Mouse (Mus musculus) myocyte (in vitro differentiated cells): ENCODE data around the gene Tanc1. TPM values are rescaled to one million over a fixed set of nuclear protein-coding genes. Genes with fewer than 3 reads are reported as not detected.
A peak's percentile ranks its signal among the peaks of the same experiment; 100 is the strongest.

ENCODE experiments used
- H3K27me3 ChIP-seq: one replicate; pipeline ENCODE4 v1.6.1; 2011; ENCODE audit not compliant: control insufficient read depth, insufficient read depth, insufficient read length
- H3K36me3 ChIP-seq: one replicate; pipeline ENCODE4 v1.6.1; 2011; ENCODE audit not compliant: control insufficient read depth, insufficient read depth
- H3K4me2 ChIP-seq: one replicate; pipeline ENCODE4 v1.6.1; 2011; ENCODE audit warnings: low read depth, control low read depth
- H3K4me3 ChIP-seq: one replicate; pipeline ENCODE4 v1.5.1; 2011; ENCODE audit warnings: mild to moderate bottlenecking, control low read depth, moderate library complexity
- H3K79me2 ChIP-seq: one replicate; pipeline ENCODE4 v1.6.1; 2011; ENCODE audit not compliant: control insufficient read depth, insufficient read depth
- H3ac ChIP-seq: one replicate; pipeline ENCODE4 v1.6.1; 2011; ENCODE audit not compliant: control insufficient read depth, insufficient read length
- CEBPB ChIP-seq: IDR thresholded peaks from 2 replicates; pipeline ENCODE4 v1.6.1; 2011; ENCODE audit warnings: mild to moderate bottlenecking, moderate library complexity; ENCODE audit not compliant: poor library complexity, insufficient read depth, severe bottlenecking
- E2F4 ChIP-seq: IDR thresholded peaks from one replicate; pipeline ENCODE4 v1.6.1; 2011; ENCODE audit warnings: mild to moderate bottlenecking, control low read depth, moderate library complexity; ENCODE audit not compliant: insufficient read depth
- MAX ChIP-seq: IDR thresholded peaks from one replicate; pipeline ENCODE4 v1.6.1; 2011; ENCODE audit warnings: low read depth, mild to moderate bottlenecking, control low read depth
- MYOD1 ChIP-seq, 3 experiments: IDR thresholded peaks; one replicate each; pipeline ENCODE4 v1.6.1; 2011; ENCODE audit warnings: control low read depth in 2 of 3, low read depth in 2 of 3, mild to moderate bottlenecking in 2 of 3, moderate library complexity in 1 of 3; ENCODE audit not compliant: insufficient read length in 2 of 3, control insufficient read depth in 1 of 3
- MYOG ChIP-seq, 3 experiments: IDR thresholded peaks; one replicate each; pipeline ENCODE4 v1.6.1; 2011; ENCODE audit warnings: control low read depth in 2 of 3, low read depth in 2 of 3, mild to moderate bottlenecking in 2 of 3; ENCODE audit not compliant: insufficient read length in 2 of 3, control insufficient read depth in 1 of 3, insufficient read depth in 1 of 3
- POLR2A ChIP-seq: IDR thresholded peaks from one replicate; pipeline ENCODE4 v1.6.1; 2011; ENCODE audit warnings: low read depth, mild to moderate bottlenecking, control low read depth, moderate library complexity; ENCODE audit not compliant: insufficient read length
- POLR2AphosphoS2 ChIP-seq: IDR thresholded peaks from one replicate; pipeline ENCODE4 v1.6.1; 2011; ENCODE audit warnings: low read depth, control low read depth; ENCODE audit not compliant: insufficient read length
- REST ChIP-seq: IDR thresholded peaks from one replicate; pipeline ENCODE4 v1.6.1; 2011; ENCODE audit warnings: mild to moderate bottlenecking, control low read depth, moderate library complexity; ENCODE audit not compliant: insufficient read depth, insufficient read length
- SRF ChIP-seq: IDR thresholded peaks from one replicate; pipeline ENCODE4 v1.6.1; 2011; ENCODE audit warnings: low read depth; ENCODE audit not compliant: control insufficient read depth, insufficient read length
- TCF12 ChIP-seq: IDR thresholded peaks from one replicate; pipeline ENCODE4 v1.6.1; 2011; ENCODE audit warnings: mild to moderate bottlenecking, control low read depth; ENCODE audit not compliant: poor library complexity, insufficient read depth, severe bottlenecking
- TCF3 ChIP-seq: IDR thresholded peaks from one replicate; pipeline ENCODE4 v1.6.1; 2011; ENCODE audit warnings: low read depth, control low read depth; ENCODE audit not compliant: insufficient read length
- USF1 ChIP-seq: IDR thresholded peaks from one replicate; pipeline ENCODE4 v1.6.1; 2011; ENCODE audit warnings: low read depth, mild to moderate bottlenecking, control low read depth, moderate library complexity
- polyA plus RNA-seq: library from polyadenylated mRNA; unstranded; fragments of >200 nt; fragmentation: generic; extraction: Trizol; gene quantifications from one replicate; pipeline ENCODE4 v1.2.1, GENCODE M21; 2012; ENCODE audit warnings: missing spikeins

Tanc1 gene
- polyA plus RNA-seq, 1 experiment = 24.7 TPM

DNA sequence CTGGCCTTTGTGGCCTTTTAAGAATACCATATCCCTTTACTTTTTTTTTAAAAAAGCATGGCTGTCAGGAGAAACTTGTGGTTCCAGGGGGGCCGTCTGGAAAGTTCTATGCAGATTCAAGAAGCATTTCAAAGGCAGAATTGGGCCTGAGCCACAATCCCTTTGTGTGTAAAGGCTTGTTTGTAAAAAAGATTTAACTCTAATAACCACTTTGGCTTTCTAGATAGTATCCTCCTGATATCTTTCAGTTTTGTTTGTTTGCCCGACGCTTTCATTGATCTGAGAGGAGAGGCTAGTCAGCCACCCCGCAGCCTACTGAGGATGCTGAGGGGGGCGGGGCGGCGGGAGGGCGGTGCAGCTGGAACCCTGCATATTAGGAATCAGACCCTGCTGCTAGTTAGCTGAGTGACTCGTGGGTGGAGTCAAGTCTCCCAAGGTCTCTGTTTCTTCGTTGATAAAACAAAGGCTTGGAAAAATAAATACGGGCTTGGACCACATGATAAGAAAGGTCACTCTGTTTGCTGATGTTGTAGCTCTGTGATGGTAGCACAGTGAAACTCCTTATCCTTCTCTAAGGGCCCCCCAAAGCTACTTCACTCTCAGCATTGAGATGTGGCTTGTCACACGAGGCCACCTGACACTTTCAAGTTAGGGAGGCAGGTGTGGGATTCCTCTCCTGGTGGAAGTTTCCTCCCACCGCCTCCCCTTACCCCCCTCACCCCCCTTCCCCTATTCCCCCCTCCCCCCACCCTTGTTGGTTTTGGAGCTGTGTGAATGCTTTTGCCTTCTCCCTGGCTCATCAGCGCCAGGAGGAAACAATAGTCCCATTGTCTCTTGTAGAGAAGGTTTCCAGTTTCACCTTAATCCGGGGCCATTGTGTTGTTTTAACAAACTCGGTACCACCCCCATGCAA lies 86.1 kb downstream of the Tanc1 start:
- peaks cover 65% of the 10 kb centered on the region for H3K79me2 ChIP-seq
- peak overlapping the region; percentile 71 for H3K4me2 ChIP-seq
- H3ac ChIP-seq = no peak overlapping the region
- H3K4me3 ChIP-seq = no peak overlapping the region
- no peaks in the 10 kb centered on the region for H3K27me3 ChIP-seq
- peaks cover 10% of the 10 kb centered on the region for H3K36me3 ChIP-seq
- TF ChIP-seq E2F4 (no peak), MYOG (IDR thresholded peaks at IDR 0.05; ENCODE audit: control insufficient read depth in 1 of 3, insufficient read depth in 1 of 3, insufficient read length in 2 of 3, low read depth in 2 of 3) (no peak), MYOD1 (IDR thresholded peaks at IDR 0.05; ENCODE audit: control insufficient read depth in 1 of 3, insufficient read length in 2 of 3, low read depth in 2 of 3) (peak in 1 of 3 experiments; percentile 5), SRF (peak; percentile 24)

DNA sequence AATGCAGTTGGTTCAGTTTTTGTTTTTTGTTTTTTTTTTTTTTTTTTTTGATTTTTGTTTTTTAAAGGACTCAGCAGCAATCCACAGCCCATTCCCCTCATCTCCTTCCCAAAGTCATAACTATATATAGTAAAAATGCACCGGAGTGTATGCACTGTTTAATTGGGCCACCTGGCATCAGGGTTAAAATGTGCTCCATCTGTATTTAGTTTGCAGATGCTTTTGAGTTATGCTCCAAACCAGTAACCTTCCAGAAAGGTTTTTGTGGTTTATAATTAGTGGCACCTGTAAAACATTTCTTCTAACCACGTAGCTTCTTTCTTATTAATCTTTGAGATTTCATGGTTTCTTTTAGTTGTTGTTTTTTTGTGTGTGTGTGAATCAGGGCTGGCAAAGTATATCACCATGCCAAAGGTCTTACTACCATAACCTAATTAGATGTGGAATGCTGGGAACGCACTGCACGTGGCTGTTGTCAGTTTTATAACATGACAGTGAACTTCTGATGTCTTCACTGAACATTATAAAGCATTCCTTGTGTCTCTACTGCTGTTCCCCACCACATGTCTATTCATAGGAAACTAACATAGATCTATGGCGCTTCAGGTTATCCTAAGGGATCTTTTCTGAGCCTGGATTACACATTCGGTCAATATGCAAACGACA lies 86.9 kb downstream of the Tanc1 start:
- TF ChIP-seq SRF = no peak
- no peak for TF ChIP-seq TCF12
- no peak for TF ChIP-seq CEBPB
- TF ChIP-seq POLR2A = no peak
- no peak for TF ChIP-seq MAX
- no peak for TF ChIP-seq TCF3
- no peak for TF ChIP-seq USF1
- no peak for TF ChIP-seq E2F4
- no peak for TF ChIP-seq REST
- TF ChIP-seq MYOG (IDR thresholded peaks at IDR 0.05; ENCODE audit: control insufficient read depth in 1 of 3, insufficient read depth in 1 of 3, insufficient read length in 2 of 3, low read depth in 2 of 3) = no peak
- TF ChIP-seq POLR2AphosphoS2 = no peak
- Histone ChIP-seq H3K4me3 (no peak overlapping the region), H3K36me3 (peaks cover 11% of the 10 kb centered on the region), H3K79me2 (peaks cover 65% of the 10 kb centered on the region), H3K4me2 (peak overlapping the region; percentile 71), H3ac (no peak overlapping the region), H3K27me3 (no peaks in the 10 kb centered on the region)

DNA sequence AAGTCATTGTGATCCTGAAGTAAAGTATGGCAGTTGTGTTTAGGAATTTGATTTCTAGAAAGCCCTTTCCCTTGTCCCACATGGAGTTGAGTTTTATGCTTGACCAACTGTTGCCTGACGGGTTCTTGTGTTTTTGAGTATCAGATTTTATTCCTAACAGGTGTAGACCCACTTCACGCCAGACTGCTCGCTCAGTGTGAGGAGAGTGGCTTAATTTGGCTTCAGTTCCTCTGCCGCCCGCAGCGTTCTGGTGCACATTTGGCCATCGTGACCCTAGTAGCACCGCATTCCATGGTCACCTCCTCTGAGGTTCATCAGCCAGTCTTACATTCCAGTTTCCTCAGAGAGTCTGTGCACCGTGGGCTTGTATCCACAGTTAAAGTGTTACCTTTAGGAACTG lies 88.1 kb downstream of the Tanc1 start:
- H3K4me3 ChIP-seq = no peak overlapping the region
- H3K27me3 ChIP-seq = no peaks in the 10 kb centered on the region
- H3K4me2 ChIP-seq = no peak overlapping the region
- peaks cover 11% of the 10 kb centered on the region for H3K36me3 ChIP-seq
- no peak overlapping the region for H3ac ChIP-seq
- no peak for TF ChIP-seq MAX
- no peak for TF ChIP-seq REST
- no peak for TF ChIP-seq POLR2A
- peak; percentile 80 for TF ChIP-seq TCF12
- peak; percentile 76 for TF ChIP-seq SRF
- TF ChIP-seq MYOD1 (IDR thresholded peaks at IDR 0.05; ENCODE audit: control insufficient read depth in 1 of 3, insufficient read length in 2 of 3, low read depth in 2 of 3) = peak; percentile 30 to 89 (median 62)
- TF ChIP-seq E2F4 = no peak
- TF ChIP-seq USF1 = no peak
- TF ChIP-seq POLR2AphosphoS2 = no peak
- TF ChIP-seq MYOG (IDR thresholded peaks at IDR 0.05; ENCODE audit: control insufficient read depth in 1 of 3, insufficient read depth in 1 of 3, insufficient read length in 2 of 3, low read depth in 2 of 3) = peak; percentile 63 to 95 (median 72)
- peaks cover 59% of the 10 kb centered on the region for H3K79me2 ChIP-seq

DNA sequence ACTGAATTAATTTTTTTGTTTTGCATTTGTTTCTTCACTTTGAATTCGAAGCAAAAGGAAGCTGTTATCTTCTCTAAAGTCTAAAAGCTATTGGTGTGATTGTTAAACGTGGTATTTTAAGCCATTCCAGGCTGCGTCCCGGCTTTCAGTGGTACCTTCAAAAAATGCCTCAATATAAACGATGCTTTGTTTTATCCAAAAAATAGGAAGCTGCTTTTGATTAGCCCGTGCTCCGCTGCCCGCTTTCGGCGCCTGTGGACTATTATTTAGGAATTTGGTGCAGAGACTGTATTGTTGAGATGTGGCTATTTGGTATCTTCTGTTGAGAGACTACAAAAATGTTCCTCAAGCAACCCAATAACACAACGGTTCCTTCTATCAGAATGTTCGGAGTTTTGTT lies 93.4 kb downstream of the Tanc1 start:
- Histone ChIP-seq H3ac (no peak overlapping the region), H3K27me3 (no peaks in the 10 kb centered on the region), H3K4me2 (no peak overlapping the region), H3K79me2 (peaks cover 69% of the 10 kb centered on the region), H3K4me3 (no peak overlapping the region), H3K36me3 (peaks cover 32% of the 10 kb centered on the region)
- TF ChIP-seq MYOD1 (IDR thresholded peaks at IDR 0.05; ENCODE audit: control insufficient read depth in 1 of 3, insufficient read length in 2 of 3, low read depth in 2 of 3) = no peak
- TF ChIP-seq TCF3 = no peak
- TF ChIP-seq MYOG (IDR thresholded peaks at IDR 0.05; ENCODE audit: control insufficient read depth in 1 of 3, insufficient read depth in 1 of 3, insufficient read length in 2 of 3, low read depth in 2 of 3) = no peak
- no peak for TF ChIP-seq POLR2A
- TF ChIP-seq SRF = no peak
- no peak for TF ChIP-seq TCF12
- TF ChIP-seq E2F4 = no peak
- no peak for TF ChIP-seq CEBPB
- TF ChIP-seq USF1 = no peak
- no peak for TF ChIP-seq MAX
- TF ChIP-seq REST = no peak
- TF ChIP-seq POLR2AphosphoS2 = no peak
